Mouse (Mus musculus): ENCODE measurements around the gene Tgfa. TPM values are rescaled to one million over a fixed set of nuclear protein-coding genes. Genes with fewer than 3 reads are reported as not detected.

Tgfa gene
- polyA plus RNA-seq, 1 experiment: 0.20 TPM

- no peak overlapping the region for H3K4me3 ChIP-seq
- H3K27me3 ChIP-seq (ENCODE audit: control insufficient read depth, insufficient read depth, insufficient read length): peaks cover 31% of the 10 kb centered on the region
- no peak overlapping the region for H3ac ChIP-seq (ENCODE audit: control insufficient read depth, insufficient read length)
- no peaks in the 10 kb centered on the region for H3K36me3 ChIP-seq (ENCODE audit: control insufficient read depth, insufficient read depth)
- TF ChIP-seq POLR2AphosphoS2 (IDR thresholded peaks at IDR 0.05; ENCODE audit: insufficient read length, low read depth): no peak
- TF ChIP-seq USF1 (IDR thresholded peaks at IDR 0.05; ENCODE audit: low read depth): no peak
- TF ChIP-seq E2F4 (IDR thresholded peaks at IDR 0.05; ENCODE audit: insufficient read depth): no peak
- no peak for TF ChIP-seq REST (IDR thresholded peaks at IDR 0.05; ENCODE audit: insufficient read depth, insufficient read length)
- TF ChIP-seq TCF3 (IDR thresholded peaks at IDR 0.05; ENCODE audit: insufficient read length, low read depth): no peak
- no peak for TF ChIP-seq MAX (IDR thresholded peaks at IDR 0.05; ENCODE audit: low read depth)
- TF ChIP-seq TCF12 (IDR thresholded peaks at IDR 0.05; ENCODE audit: insufficient read depth, poor library complexity, severe bottlenecking): no peak
- TF ChIP-seq POLR2A (IDR thresholded peaks at IDR 0.05; ENCODE audit: insufficient read length, low read depth): no peak
- no peak overlapping the region for H3K4me2 ChIP-seq (ENCODE audit: low read depth)
- H3K79me2 ChIP-seq (ENCODE audit: control insufficient read depth, insufficient read depth): no peaks in the 10 kb centered on the region
Observed at GRCm38 (mm10) chr6:86266786-86267185, 71.8 kb downstream of the Tgfa start.

- Histone ChIP-seq H3K4me2 (ENCODE audit: low read depth) (no peak overlapping the region), H3K4me3 (no peak overlapping the region), H3K27me3 (ENCODE audit: control insufficient read depth, insufficient read depth, insufficient read length) (peaks cover 37% of the 10 kb centered on the region), H3ac (ENCODE audit: control insufficient read depth, insufficient read length) (no peak overlapping the region), H3K79me2 (ENCODE audit: control insufficient read depth, insufficient read depth) (no peaks in the 10 kb centered on the region), H3K36me3 (ENCODE audit: control insufficient read depth, insufficient read depth) (no peaks in the 10 kb centered on the region)
- no peak for TF ChIP-seq E2F4 (IDR thresholded peaks at IDR 0.05; ENCODE audit: insufficient read depth)
- no peak for TF ChIP-seq REST (IDR thresholded peaks at IDR 0.05; ENCODE audit: insufficient read depth, insufficient read length)
- no peak for TF ChIP-seq MAX (IDR thresholded peaks at IDR 0.05; ENCODE audit: low read depth)
- no peak for TF ChIP-seq POLR2A (IDR thresholded peaks at IDR 0.05; ENCODE audit: insufficient read length, low read depth)
- TF ChIP-seq MYOG (IDR thresholded peaks at IDR 0.05; ENCODE audit: control insufficient read depth in 1 of 3, insufficient read depth in 1 of 3, insufficient read length in 2 of 3, low read depth in 2 of 3): no peak
- TF ChIP-seq SRF (IDR thresholded peaks at IDR 0.05; ENCODE audit: control insufficient read depth, insufficient read length, low read depth): no peak
- TF ChIP-seq TCF12 (IDR thresholded peaks at IDR 0.05; ENCODE audit: insufficient read depth, poor library complexity, severe bottlenecking): no peak
Observed at GRCm38 (mm10) chr6:86270373-86271068, 75.5 kb downstream of the Tgfa start.

DNA sequence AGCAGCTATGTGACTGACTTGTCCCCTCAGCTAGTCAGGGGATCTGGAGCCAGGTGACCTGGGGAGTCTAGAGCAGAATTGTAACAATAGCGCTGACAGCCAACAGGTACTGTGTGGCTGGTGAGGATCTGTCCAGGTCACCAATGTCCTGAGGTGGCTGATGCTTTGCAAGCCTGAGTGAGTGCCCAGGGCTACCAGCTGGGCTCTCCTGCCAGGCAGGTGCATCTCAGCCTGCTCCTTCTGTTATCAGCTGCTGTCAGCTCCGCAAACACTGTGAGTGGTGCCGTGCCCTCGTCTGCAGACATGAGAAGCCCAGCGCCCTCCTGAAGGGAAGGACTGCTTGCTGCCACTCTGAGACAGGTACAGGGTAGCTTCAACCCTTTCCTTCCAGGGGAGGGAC, 76.1 kb downstream of the Tgfa start:
- no peak overlapping the region for H3ac ChIP-seq (ENCODE audit: control insufficient read depth, insufficient read length)
- H3K36me3 ChIP-seq (ENCODE audit: control insufficient read depth, insufficient read depth): no peaks in the 10 kb centered on the region
- no peak overlapping the region for H3K4me3 ChIP-seq
- no peak for TF ChIP-seq TCF12 (IDR thresholded peaks at IDR 0.05; ENCODE audit: insufficient read depth, poor library complexity, severe bottlenecking)
- no peak for TF ChIP-seq USF1 (IDR thresholded peaks at IDR 0.05; ENCODE audit: low read depth)
- no peak for TF ChIP-seq E2F4 (IDR thresholded peaks at IDR 0.05; ENCODE audit: insufficient read depth)
- TF ChIP-seq MYOG (IDR thresholded peaks at IDR 0.05; ENCODE audit: control insufficient read depth in 1 of 3, insufficient read depth in 1 of 3, insufficient read length in 2 of 3, low read depth in 2 of 3): no peak
- TF ChIP-seq POLR2AphosphoS2 (IDR thresholded peaks at IDR 0.05; ENCODE audit: insufficient read length, low read depth): no peak
- no peak for TF ChIP-seq SRF (IDR thresholded peaks at IDR 0.05; ENCODE audit: control insufficient read depth, insufficient read length, low read depth)
- H3K27me3 ChIP-seq (ENCODE audit: control insufficient read depth, insufficient read depth, insufficient read length): peaks cover 33% of the 10 kb centered on the region
- H3K4me2 ChIP-seq (ENCODE audit: low read depth): no peak overlapping the region
- H3K79me2 ChIP-seq (ENCODE audit: control insufficient read depth, insufficient read depth): no peaks in the 10 kb centered on the region

- Histone ChIP-seq H3ac (ENCODE audit: control insufficient read depth, insufficient read length) (no peak overlapping the region), H3K79me2 (ENCODE audit: control insufficient read depth, insufficient read depth) (no peaks in the 10 kb centered on the region), H3K27me3 (ENCODE audit: control insufficient read depth, insufficient read depth, insufficient read length) (peaks cover 15% of the 10 kb centered on the region), H3K4me3 (no peak overlapping the region), H3K4me2 (ENCODE audit: low read depth) (no peak overlapping the region), H3K36me3 (ENCODE audit: control insufficient read depth, insufficient read depth) (no peaks in the 10 kb centered on the region)
- TF ChIP-seq TCF12 (IDR thresholded peaks at IDR 0.05; ENCODE audit: insufficient read depth, poor library complexity, severe bottlenecking) (no peak), REST (IDR thresholded peaks at IDR 0.05; ENCODE audit: insufficient read depth, insufficient read length) (no peak), POLR2AphosphoS2 (IDR thresholded peaks at IDR 0.05; ENCODE audit: insufficient read length, low read depth) (no peak)
Observed at GRCm38 (mm10) chr6:86275704-86276103, 80.7 kb downstream of the Tgfa start.

DNA sequence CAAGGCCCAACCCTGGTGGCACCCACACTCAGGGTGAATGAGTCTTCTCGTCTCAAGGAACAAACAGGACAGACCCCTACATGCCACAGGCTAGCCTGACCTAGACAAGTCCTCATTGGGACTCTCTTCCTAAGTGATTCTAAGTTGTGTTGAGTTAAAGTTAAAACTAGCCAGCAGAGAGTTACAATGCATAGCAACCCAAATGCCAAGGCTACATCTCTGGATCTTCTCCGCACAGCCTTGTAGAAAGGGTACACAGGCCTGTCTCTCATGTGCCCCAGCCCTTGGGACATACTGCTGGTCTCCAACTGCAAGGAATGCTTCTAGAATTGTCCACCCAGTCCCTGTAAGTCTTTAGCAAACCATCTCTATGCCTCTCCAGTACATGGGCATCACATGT, 81.8 kb downstream of the Tgfa start:
- Histone ChIP-seq H3K4me2 (ENCODE audit: low read depth) (no peak overlapping the region), H3K27me3 (ENCODE audit: control insufficient read depth, insufficient read depth, insufficient read length) (peaks cover 8% of the 10 kb centered on the region), H3ac (ENCODE audit: control insufficient read depth, insufficient read length) (no peak overlapping the region), H3K79me2 (ENCODE audit: control insufficient read depth, insufficient read depth) (no peaks in the 10 kb centered on the region), H3K4me3 (no peak overlapping the region), H3K36me3 (ENCODE audit: control insufficient read depth, insufficient read depth) (no peaks in the 10 kb centered on the region)
- TF ChIP-seq MYOD1 (IDR thresholded peaks at IDR 0.05; ENCODE audit: control insufficient read depth in 1 of 3, insufficient read length in 2 of 3, low read depth in 2 of 3): no peak
- TF ChIP-seq SRF (IDR thresholded peaks at IDR 0.05; ENCODE audit: control insufficient read depth, insufficient read length, low read depth): no peak
- TF ChIP-seq USF1 (IDR thresholded peaks at IDR 0.05; ENCODE audit: low read depth): no peak
- TF ChIP-seq MYOG (IDR thresholded peaks at IDR 0.05; ENCODE audit: control insufficient read depth in 1 of 3, insufficient read depth in 1 of 3, insufficient read length in 2 of 3, low read depth in 2 of 3): no peak
- TF ChIP-seq TCF3 (IDR thresholded peaks at IDR 0.05; ENCODE audit: insufficient read length, low read depth): no peak
- TF ChIP-seq POLR2AphosphoS2 (IDR thresholded peaks at IDR 0.05; ENCODE audit: insufficient read length, low read depth): no peak
- TF ChIP-seq CEBPB (IDR thresholded peaks at IDR 0.05; ENCODE audit: insufficient read depth, poor library complexity, severe bottlenecking): no peak
- TF ChIP-seq REST (IDR thresholded peaks at IDR 0.05; ENCODE audit: insufficient read depth, insufficient read length): no peak
- no peak for TF ChIP-seq POLR2A (IDR thresholded peaks at IDR 0.05; ENCODE audit: insufficient read length, low read depth)
- TF ChIP-seq MAX (IDR thresholded peaks at IDR 0.05; ENCODE audit: low read depth): no peak
- TF ChIP-seq E2F4 (IDR thresholded peaks at IDR 0.05; ENCODE audit: insufficient read depth): no peak
